Comparison of ENCODE assay signal across 8 mouse cellular contexts in genomic region chr15:98153625-98154024, GRCm38 (mm10). TPM values are rescaled to one million over a fixed set of nuclear protein-coding genes. Genes with fewer than 3 reads are reported as not detected.
DNase-seq lines count a peak whose midpoint lies in the region; ATAC-seq and TF ChIP-seq lines count a peak whose summit lies in the region.

No protein-coding gene starts in this region.

- H3K36me3 ChIP-seq in liver, postnatal 0 days (replicated peaks; ENCODE audit: insufficient read depth, low read length): no peaks in the 10 kb centered on the region
- H3K36me3 ChIP-seq in liver, embryonic 11.5 days (ENCODE audit: control insufficient read depth, insufficient read depth, low read length): no peaks in the 10 kb centered on the region

- peak; percentile 40; the same call in 1 of the 2 replicates for ATAC-seq in cerebellum, adult (ENCODE audit: insufficient number of reproducible peaks, low FRiP score, low TSS enrichment)
- no peak for ATAC-seq in liver, postnatal 0 days
- ATAC-seq in liver, embryonic 11.5 days (replicated peaks; ENCODE audit: low FRiP score): no peak

- H3K4me1 ChIP-seq in liver, postnatal 0 days (ENCODE audit: insufficient read depth): no peaks in the 10 kb centered on the region
- no peaks in the 10 kb centered on the region for H3K4me1 ChIP-seq in liver, embryonic 11.5 days (replicated peaks; ENCODE audit: control insufficient read depth, insufficient read depth, low read length)

- peak; percentile 74 for TF ChIP-seq CTCF in liver, postnatal 0 days (IDR thresholded peaks at IDR 0.05; ENCODE audit: low read depth)

- DNase-seq in cerebellum, adult 8-10 months: no peak
- no peak for DNase-seq in liver, postnatal 0 days
- no peak for DNase-seq in liver, embryonic 11.5 days (ENCODE audit: low spot score)
- DNase-seq in brain, embryonic 18.5 days (ENCODE audit: low read depth, low spot score): peak; percentile 34
- DNase-seq in kidney, postnatal 25 days: peak; percentile 6 to 29
- DNase-seq in right cerebral cortex, adult 18-20 months: no peak
- DNase-seq in gastrocnemius, adult 18-20 months (ENCODE audit: low spot score): no peak

- no peak overlapping the region for H3K9ac ChIP-seq in liver, postnatal 0 days (replicated peaks)
- H3K9ac ChIP-seq in liver, embryonic 11.5 days (ENCODE audit: low read depth, low read length): no peak overlapping the region

- H3K27me3 ChIP-seq in liver, postnatal 0 days (ENCODE audit: insufficient read depth, low read length): no peaks in the 10 kb centered on the region
- no peaks in the 10 kb centered on the region for H3K27me3 ChIP-seq in liver, embryonic 11.5 days (replicated peaks; ENCODE audit: control insufficient read depth, insufficient read depth, low read length)

- no peaks in the 10 kb centered on the region for H3K9me3 ChIP-seq in liver, postnatal 0 days (ENCODE audit: low read length)
- H3K9me3 ChIP-seq in liver, embryonic 11.5 days (ENCODE audit: control insufficient read depth, low read length): no peaks in the 10 kb centered on the region

- H3K4me3 ChIP-seq in liver, postnatal 0 days (ENCODE audit: low read depth, low read length): no peak overlapping the region
- no peak overlapping the region for H3K4me3 ChIP-seq in liver, embryonic 11.5 days (ENCODE audit: low read depth, low read length)

- no peak overlapping the region for H3K27ac ChIP-seq in liver, postnatal 0 days (ENCODE audit: low read depth)
- H3K27ac ChIP-seq in liver, embryonic 11.5 days (ENCODE audit: low read depth, low read length): no peak overlapping the region

- no peak overlapping the region for H3K4me2 ChIP-seq in liver, postnatal 0 days (ENCODE audit: low read depth, low read length)
- H3K4me2 ChIP-seq in liver, embryonic 11.5 days: no peak overlapping the region

- TF ChIP-seq EP300 in liver, postnatal 0 days (IDR thresholded peaks at IDR 0.05; ENCODE audit: low read depth): no peak

- WGBS in liver, postnatal 0 days (ENCODE audit: insufficient replicate concordance): 41% methylated on average over 3 of the region's 3 CpGs
- WGBS in liver, embryonic 11.5 days: 38% methylated on average over 3 of the region's 3 CpGs

RNA-seq across cellular contexts. Expression of gene Asb8, which starts 11.8 kb away (rescaled TPM):
- 23.6 and 24.1 TPM in 2 replicates for polyA plus RNA-seq in liver, postnatal 0 days (2015; fragmentation: Nextera tagmentation; extraction: Ambion mirVana)
- polyA plus RNA-seq in liver, embryonic 11.5 days (2014; fragmentation: Nextera tagmentation; extraction: Ambion mirVana): 37.2 and 42.5 TPM in 2 replicates
- 100 to 1,000 TPM; 113 to 114 TPM for total RNA-seq in gastrocnemius, adult 18-20 months (2021)

RNA-seq across cellular contexts. Expression of gene Ccdc184, which starts 13.3 kb away (rescaled TPM):
- not detected in 2 replicates for polyA plus RNA-seq in liver, postnatal 0 days (2015; fragmentation: Nextera tagmentation; extraction: Ambion mirVana)
- not detected in 2 replicates for polyA plus RNA-seq in liver, embryonic 11.5 days (2014; fragmentation: Nextera tagmentation; extraction: Ambion mirVana)
- total RNA-seq in gastrocnemius, adult 18-20 months (2021): not detected

RNA-seq across cellular contexts. Expression of gene Olfr288, which starts 41.7 kb away (rescaled TPM):
- not detected in 2 replicates for polyA plus RNA-seq in liver, postnatal 0 days (2015; fragmentation: Nextera tagmentation; extraction: Ambion mirVana)
- not detected in 2 replicates for polyA plus RNA-seq in liver, embryonic 11.5 days (2014; fragmentation: Nextera tagmentation; extraction: Ambion mirVana)
- not detected for total RNA-seq in gastrocnemius, adult 18-20 months (2021)

Comparison
In these comparisons a context has a peak if more than half of its experiments do, and no peak if none do; other contexts are left out.
1. DNase-seq: peak in brain, embryonic 18.5 days (single experiment) and kidney, postnatal 25 days (2 of 2); none in cerebellum, adult 8-10 months (single experiment), liver, postnatal 0 days (single experiment), liver, embryonic 11.5 days (single experiment), right cerebral cortex, adult 18-20 months (single experiment) and gastrocnemius, adult 18-20 months (single experiment).